Mouse (Mus musculus) adrenal gland, postnatal 36 days (tissue): Measurements from ENCODE around the gene Ptges3l. TPM values are rescaled to one million over a fixed set of nuclear protein-coding genes. Genes with fewer than 3 reads are reported as not detected.
A peak's percentile ranks its signal among the peaks of the same experiment; 100 is the strongest.
"Not testable (repeated sequence)": the region's sequence is repeated elsewhere in the genome, so short reads cannot be mapped to it uniquely, and the experiment has no call there.

ENCODE experiments used
- DNase-seq, 2 experiments: peaks; one replicate each; pipeline ENCODE4 v3.0.0; 2021; ENCODE audit warnings: mixed read lengths in 1 of 2
- long read RNA-seq, 2 experiments: library from polyadenylated mRNA; stranded (forward); transcript quantifications; one replicate each; pipeline ENCODE4 v2.0.0; 2021; ENCODE audit warnings: borderline sequencing depth in 2 of 2
- total RNA-seq, 2 experiments: library from RNA; stranded (reverse); gene quantifications; 2 replicates each; pipeline ENCODE4 v1.2.3; 2021

The Ptges3l gene
- 1 to 10 TPM; 2.6 to 3.4 TPM for total RNA-seq
- long read RNA-seq, experiment 1, partial matches to known transcripts = 0 of 5 reads
- long read RNA-seq, experiment 1, other reads (novel, unspliced or antisense) = 2 of 5 reads
- long read RNA-seq, experiment 2, partial matches to known transcripts = 0 of 3 reads
- long read RNA-seq, experiment 2, other reads (novel, unspliced or antisense) = 3 of 3 reads

GRCm38 (mm10) chr11:101424925-101425813 lies at the start of gene Ptges3l, which contains the start of gene Rundc1:
TSS of gene Ptges3l (minus strand) at chr11:101425333.
TSS of gene Rundc1 (plus strand) at chr11:101425085.
- DNase-seq = peak; percentile 99 to 100

DNA sequence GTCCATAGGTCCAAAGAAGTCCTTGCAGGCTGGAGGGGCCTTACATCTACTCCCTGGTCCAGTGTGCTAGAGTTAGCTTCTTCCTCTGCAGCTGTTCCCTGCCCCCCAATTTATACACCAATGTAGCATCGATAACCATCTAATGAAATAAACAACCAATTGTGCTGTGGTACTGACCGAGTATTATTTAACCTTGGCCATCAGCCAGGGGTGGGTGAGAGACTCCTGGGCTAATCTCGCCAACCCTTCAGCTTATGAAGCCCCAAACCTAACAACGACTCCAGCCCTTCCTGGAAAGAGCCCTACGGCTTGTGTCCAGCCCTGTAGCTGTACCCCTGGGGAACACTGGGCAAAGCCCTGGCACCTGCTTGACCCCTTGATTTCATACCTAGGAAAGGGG lies 49.2 kb upstream of the Ptges3l start:
- no peak for DNase-seq

- DNase-seq = not testable (repeated sequence)
Observed at GRCm38 (mm10) chr11:101473686-101474085, 48.6 kb upstream of the Ptges3l start.

GRCm38 (mm10) chr11:101472336-101472735 lies 47.2 kb upstream of the Ptges3l start:
- no peak for DNase-seq

GRCm38 (mm10) chr11:101471926-101472325 lies 46.8 kb upstream of the Ptges3l start:
- DNase-seq = no peak

DNA sequence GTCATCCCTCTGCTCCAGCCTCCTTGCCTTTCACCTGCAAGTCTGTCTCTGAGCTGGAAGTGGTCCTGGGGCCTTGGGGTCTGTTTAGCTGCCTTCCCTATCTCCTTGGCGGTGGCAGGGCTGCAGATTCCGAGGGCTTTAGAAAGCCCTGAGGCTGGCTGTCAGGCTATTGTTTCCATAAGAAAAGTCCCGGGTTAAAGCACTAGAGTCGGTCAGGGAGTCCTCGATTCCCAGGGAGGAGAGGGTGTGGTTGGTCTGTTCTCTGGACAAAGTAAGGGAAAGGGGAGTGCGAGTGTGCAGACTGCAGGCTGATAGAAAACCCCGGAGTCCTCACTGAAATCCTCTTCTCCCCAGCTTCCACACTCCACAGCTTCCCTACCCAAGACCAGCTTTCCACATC lies 45.1 kb upstream of the Ptges3l start:
- DNase-seq = no peak

GRCm38 (mm10) chr11:101469155-101469554 lies 44.0 kb upstream of the Ptges3l start:
- DNase-seq = no peak

DNA sequence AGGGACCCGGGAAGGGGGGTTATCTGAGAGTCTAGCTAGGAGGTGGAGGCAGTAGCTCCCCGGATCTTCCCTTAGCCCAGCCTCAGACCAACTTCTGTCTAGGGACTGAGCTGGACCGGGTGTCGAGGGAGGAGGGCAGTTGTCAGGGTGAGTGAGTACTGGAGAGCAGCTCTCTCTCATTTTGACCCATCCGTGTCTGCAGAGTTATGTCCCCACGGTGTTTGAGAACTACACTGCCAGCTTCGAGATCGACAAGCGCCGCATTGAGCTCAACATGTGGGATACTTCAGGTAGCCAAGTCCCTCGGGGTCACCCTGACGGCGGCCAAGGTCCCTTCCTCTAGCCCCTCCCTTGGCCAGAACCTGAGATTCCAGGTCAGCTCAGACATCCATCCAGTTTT lies 43.6 kb upstream of the Ptges3l start:
- no peak for DNase-seq

DNA sequence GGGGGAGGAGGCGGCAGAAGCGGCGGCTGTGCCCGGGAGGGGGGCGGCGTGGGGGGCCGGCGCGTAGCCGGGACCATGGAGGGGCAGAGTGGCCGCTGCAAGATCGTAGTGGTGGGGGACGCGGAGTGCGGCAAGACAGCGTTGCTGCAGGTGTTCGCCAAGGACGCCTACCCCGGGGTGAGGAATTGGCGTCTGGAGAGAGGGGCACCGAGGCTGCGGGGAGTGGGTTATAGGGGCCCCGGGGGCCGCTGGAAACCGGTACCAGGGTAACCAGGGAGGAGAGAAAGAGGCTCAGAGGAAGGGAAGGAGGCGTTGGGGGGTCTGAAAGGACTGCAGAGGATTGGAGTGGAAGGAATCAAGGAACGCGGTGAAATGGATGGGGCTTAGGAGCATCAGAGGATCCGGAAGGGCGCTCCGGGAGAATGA lies 43.1 kb upstream of the Ptges3l start:
- DNase-seq = no peak

DNA sequence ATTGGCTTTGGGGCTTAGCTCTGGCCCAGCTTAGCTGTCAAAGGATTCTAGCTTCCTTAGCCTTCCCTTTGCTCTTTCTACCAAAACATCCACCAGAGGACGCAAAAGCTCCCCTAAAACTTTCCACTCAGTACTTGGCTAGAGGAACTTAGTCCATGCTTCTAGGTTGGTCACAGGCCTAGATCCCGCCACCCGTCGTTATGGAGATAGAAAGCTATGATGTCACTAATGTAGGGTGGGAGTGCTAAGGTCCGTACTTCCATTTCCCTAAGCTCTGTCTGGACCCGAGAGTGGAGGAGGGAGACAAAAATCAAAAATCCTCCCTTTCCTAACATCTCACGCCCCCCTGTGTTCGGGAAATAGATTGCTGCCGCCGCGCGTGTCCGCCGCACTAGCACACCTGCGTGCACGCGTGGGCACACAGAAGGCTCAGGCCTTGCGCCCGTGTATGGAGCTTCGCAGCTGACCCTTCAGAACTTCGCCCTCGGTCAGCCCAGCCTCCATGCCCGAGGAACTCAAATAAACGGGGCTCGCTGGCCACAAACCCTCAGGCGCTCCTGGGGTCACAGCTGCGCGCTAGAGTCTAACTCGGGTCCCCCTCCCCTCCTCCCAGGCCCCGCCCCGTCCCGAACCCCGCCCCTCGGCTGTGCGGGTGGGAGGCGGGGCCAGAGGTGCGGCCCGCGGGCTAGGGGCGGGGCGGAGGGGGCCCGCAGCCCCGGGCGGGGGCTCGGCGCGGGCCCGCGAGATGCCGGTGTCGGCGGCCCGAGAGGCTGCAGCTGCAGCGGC lies 42.5 kb upstream of the Ptges3l start:
- DNase-seq = peak; percentile 76 to 87

DNA sequence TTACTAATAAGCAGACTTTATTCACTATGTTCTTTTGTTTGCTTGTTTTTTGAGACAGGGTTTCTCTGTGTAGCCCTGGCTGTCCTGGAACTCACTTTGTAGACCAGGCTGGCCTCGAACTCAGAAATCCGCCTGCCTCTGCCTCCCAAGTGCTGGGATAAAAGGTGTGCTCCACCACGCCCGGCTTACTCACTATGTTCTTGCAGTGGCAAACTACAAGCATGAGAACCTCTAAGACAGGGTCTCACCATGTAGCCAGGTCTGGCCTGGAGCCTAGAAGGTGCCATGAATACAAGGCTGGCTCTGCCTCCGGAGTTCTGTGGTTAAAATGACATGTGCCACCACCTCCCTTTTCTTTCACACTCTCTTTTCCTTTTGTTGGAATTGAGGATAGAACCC lies 41.4 kb upstream of the Ptges3l start:
- not testable (repeated sequence) for DNase-seq

DNA sequence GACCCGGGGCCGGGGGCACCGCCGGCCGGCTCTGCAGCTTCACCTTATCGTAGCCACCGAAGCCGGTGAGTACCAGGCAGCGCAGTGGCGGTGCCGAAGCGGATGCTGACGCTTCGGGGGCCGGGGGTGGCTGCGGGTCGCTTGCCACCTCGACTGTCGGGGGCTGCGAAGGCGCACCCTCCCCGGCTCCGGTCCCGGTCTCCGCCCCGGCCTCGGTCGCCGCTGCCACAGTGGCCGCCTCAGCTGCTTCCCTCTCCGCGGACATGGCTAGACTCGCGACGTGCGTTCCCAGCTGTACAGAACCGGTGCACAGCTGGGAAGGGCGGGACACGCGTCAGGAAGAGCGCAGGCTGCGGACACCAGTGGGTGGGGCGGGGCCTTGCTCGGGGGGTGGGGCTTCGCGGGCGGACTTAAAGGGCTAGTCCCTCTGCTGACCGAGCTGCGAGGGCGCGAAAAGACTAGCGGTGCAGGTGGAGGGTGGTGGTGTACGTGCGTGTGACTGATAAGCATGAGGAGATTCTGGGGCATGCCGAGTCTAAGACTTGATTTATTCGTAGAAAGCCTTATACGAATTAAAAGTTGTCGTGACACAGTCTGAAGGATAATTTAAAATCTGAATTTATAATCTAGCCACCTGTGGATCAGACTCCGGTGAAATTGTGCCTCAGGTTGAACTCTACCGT lies 40.9 kb upstream of the Ptges3l start, which contains the start of gene Vat1:
Gene Vat1 (minus strand): TSS at position 362 of the 683 bp plus-strand sequence.
- peak; percentile 83 to 91 for DNase-seq

GRCm38 (mm10) chr11:101465101-101465868 lies 40.2 kb upstream of the Ptges3l start:
- peak; percentile 70 to 84 for DNase-seq

DNA sequence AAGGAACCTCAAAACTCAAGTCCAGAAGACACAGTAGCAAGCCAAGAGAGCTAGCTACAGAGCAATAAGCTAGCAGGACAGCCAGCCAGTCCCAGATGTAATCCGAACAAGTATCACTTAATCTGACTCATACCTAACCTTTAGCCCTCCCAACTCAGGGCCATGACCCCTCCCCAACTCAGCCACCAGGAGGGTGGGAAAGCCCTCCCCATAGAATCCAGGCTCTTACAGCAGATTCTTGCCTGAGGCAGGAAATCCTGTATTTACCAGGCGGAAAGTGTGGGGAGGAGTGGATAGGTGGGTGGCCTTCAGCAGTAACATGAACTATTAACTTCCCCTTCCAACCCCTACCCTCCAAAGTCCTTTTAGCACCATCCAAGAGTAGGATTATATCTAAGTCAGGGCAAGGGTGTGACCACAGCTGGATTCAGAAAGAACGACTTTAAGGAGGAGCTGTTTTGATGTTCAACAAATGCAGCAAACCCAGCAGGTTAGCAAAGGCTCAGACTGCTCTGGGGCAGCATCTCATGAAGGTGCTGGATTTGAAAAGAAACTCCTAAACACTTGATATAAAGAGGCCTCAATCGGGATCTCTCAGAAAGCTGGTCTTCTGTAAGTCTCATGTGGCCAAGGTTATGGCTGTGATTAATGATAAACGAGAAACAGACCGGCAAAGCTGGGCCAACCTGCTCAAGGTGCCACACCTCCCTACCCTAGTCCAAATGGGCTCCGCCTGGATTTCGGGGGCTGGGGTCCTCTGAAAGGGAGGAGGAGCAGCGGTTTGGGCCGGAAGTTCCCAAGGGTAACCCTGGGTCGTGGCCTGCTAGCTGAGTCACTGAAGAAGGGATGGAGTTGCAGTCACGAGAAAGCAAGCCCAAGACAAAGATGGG lies 39.3 kb upstream of the Ptges3l start, which contains the start of gene Rnd2:
Gene Rnd2 (plus strand): TSS at position 789 of the 890 bp plus-strand sequence.
- DNase-seq = peak; percentile 55 to 57

- no peak for DNase-seq
Observed at GRCm38 (mm10) chr11:101462583-101463440, 37.7 kb upstream of the Ptges3l start.

- DNase-seq = no peak
Observed at GRCm38 (mm10) chr11:101462141-101462540, 37.0 kb upstream of the Ptges3l start.

DNA sequence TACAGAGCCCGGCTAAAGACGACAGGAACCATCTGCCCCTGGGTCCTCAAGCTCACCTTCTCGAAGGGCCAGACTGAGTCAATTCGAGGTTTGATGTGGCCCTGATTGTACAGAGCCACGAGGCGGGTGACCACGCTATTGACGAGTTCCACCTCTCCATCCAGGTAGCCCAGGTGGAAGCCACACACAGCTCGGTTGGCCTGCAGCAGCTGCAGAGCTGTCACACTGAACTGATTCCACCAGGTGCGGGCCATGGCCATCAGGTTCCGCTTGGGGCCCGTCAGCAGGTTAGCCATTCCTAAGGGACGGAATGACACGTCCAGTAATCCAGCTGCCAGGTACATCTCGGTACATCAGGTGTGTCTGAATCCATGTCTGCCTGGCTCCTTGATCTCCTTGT lies 35.2 kb upstream of the Ptges3l start:
- no peak for DNase-seq

- peak; percentile 44 to 72 for DNase-seq
Observed at GRCm38 (mm10) chr11:101459716-101460115, 34.6 kb upstream of the Ptges3l start.

- no peak for DNase-seq
Observed at GRCm38 (mm10) chr11:101458217-101458616, 33.1 kb upstream of the Ptges3l start.
